Mouse (Mus musculus) spleen, adult 18-20 months (tissue): ENCODE results near the gene Fat2.

Experiments
- DNase-seq, 2 experiments: peaks; one replicate each; pipeline ENCODE4 v3.0.0; 2022; ENCODE audit warnings: mixed read lengths in 2 of 2

Fat2 gene

DNA sequence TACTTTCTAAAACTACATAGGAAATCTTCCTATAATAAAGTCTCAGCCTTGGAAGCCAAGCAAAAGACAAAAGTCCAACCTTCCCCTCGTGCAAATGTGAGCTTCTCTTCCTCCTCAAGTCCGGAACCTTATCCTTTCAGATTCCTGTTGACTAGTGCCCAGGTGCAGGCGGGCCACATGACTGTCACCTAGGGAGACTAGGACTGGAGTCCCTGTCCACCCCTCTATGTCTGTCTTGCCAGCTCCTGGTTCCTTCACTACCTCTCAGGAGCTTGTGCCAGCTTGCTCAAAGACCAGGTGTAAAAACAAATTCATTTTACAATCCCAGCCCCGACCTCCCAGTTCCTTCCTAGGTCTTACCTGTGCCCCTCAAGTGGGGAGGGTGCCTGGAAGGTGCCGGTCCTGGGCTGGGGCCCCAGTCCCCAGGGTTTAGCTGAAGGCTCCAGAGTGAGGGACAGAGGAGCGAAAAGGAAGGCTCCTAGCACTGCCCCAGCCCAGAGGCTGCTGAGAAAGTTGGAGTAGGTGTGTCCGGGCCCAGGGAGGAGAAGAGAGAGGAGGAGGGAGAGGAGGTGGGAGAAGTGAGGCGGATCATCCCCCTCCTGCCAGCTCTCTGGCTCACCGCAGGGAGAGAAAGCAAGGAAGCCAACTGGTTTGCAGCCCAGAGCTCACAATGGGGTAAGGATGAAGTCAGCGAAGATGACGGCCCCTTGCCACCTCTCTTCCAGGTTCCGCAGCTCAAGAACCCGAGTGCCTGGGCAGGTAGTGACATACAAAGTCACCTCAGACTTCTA lies at the start of gene Fat2:
Gene Fat2 (minus strand): TSS at position 464 of the 791 bp plus-strand sequence.
- DNase-seq: no peak

DNA sequence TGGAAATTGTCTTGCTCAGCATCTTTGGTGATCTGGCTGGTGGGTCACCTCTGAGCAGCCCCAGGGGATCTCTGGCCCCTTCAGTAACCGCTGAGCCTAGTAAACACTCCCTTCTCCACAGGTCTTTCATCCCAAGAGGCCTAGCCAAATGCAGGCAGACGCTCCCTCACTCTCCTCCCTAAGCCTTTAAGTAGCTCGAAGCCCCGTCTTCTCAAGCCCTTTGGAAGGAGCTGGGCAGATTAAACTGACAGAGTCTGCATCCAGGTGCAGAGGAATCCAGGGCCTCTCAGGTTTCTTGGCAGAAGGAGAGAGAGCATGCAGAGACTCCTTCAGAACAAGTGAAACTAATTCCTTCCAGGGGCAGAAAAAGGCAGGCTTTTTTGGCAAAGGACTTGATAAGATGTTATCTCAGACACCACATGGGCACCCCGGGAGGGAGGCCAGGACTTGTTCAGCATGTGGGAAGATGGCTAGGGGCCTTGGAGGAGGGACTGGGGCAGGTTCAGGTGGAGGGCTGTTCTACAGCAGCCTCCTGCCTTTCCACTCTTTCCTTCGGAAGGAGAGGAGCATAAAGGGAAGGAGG lies 47.2 kb upstream of the Fat2 start:
- no peak for DNase-seq

DNA sequence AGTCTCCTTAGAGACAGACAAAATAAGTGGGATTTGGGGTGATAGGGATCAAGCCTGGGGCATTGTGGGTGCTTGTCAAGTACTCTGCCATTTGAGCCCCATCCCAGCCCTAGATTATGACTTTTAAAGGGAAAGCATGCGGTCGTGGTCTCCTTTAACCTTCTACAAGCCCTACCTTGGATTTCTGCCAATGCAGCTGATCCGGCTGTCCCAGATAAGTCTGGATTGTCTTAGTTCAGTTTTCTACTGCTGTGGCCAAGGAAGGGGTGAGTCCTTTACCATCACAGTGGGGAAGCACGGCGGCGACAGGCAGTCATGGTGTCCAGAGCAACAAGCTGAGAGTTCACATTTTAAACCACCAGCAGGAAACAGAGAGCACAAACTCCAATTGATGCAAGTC lies 44.5 kb upstream of the Fat2 start:
- no peak for DNase-seq

DNA sequence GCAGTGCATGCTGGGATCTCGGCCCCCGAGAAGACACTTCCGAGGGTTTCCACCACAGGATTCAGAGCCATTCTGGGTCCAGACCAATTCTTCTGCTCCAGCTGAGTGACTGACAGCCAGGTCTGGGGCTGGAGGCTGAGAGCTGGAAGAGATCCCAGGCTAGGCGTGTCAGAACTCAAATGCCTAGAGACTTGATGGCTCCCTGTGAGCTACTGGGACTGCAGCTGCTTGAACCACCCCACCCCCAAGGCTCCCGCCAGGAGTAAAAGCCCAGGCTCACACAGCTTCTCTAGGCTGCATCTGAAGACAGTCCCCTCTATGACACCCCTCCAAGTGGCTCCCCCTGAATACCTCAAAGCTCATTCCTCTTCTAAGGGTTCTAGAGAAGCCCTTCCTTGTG lies 42.0 kb upstream of the Fat2 start:
- DNase-seq: no peak

DNA sequence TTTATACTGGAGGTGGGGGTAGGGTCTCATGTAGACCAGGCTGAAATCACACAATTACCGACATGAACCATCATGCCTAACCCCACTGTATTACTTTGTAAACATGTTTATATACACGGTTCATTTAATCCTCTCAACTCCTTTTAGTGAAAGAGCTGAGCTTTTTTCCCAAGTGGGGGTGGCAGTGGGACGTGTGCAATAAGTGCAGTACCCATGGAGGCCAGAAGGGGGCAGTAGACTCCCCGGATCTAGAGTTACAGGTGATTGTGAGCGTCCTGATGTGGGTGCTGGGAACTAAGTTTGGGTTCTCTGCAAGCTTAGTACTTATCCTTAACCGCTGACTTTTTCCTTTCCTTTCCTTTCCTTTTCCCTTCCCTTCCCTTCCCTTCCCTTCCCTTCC lies 37.5 kb upstream of the Fat2 start:
- DNase-seq: no peak

DNA sequence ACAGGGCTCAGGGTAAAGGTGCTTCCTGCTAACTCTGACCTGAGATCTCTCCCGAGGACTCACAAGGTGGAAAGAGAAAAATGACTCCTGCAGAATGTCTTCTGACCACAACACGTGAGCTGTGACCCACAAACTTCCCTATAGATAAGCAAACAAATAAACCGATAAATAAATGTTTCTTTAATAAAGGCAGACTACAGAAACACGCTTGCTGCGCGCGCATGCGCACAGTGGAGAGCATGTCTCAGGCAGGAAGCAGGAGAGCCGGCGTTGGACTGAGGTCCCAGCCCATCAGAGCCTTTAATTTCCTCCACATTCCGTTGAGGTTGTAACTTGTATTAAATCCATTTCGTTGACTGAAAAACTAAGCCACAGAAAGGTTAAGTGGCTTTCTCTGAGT lies 37.0 kb upstream of the Fat2 start:
- DNase-seq: no peak

DNA sequence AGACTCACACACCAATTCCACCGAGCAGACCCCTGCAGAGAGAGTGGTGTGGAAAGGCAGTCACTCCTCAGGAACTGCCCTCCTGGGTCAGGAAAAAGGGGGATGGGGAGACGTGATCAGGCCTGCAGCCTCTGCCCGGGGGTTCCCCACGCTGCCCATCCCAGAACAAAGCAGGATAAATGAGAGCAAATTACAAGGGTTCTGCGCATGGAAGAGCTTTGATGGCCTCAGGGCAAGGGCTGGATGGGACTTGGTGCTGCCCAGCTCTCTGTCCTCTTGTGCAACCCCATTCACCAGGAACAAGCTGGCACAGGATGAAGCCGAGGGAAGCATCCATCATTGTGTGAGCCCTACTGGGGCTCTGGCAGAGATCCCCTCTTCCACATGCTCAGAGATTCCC lies 35.6 kb upstream of the Fat2 start:
- DNase-seq: no peak

DNA sequence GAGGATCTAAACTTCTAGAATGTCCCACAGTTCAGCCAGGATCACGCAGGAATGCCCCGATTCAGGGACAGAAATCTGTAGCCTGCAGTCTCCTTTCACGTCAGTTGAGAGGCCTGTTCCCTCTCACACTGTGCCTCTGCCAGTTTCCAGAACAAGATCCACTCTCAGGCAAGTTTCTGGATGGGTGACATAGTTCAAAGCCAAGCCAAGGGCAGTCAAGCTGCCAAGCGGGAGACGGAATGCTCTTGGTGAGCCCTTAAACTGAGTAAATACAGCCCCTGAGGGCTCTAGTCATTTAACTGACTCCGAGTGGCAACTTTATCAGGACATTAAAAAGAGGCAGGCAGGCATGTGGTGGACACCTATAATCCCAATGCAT lies 32.7 kb upstream of the Fat2 start:
- DNase-seq: no peak

DNA sequence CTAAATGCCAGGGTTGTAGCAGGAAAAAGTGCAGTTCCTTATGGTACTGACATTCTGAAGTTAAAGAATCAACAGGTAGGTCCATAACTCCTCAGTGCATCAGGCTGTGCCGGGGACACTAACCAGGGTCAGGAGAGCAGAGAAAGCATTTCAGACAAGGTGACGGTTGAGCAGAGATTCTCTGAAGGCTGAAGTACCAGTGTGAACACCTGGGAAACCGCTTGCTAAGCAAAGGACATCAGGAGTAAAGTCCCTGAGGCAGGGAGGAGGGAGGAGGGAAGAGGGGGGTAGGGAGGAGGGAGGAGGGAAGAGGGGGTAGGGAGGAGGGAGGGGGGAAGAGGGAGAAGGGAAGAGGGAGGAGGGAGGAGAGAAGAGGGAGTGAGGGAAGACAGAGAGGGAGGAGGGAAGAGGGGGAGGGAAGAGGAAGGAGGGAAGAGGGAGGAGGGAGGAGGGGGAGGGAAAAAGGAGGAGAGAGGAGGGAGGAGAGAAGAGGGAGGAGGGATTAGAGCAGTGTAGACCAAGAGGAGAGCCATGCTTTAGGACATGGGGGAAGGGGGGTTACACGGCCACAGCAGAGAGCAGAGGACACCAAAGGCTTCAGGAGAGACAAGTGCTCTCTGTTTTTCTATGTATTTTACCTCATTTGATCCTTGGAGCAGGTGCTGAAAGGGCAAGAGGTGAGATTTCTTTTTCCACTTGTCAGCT lies 32.2 kb upstream of the Fat2 start:
- no peak for DNase-seq

DNA sequence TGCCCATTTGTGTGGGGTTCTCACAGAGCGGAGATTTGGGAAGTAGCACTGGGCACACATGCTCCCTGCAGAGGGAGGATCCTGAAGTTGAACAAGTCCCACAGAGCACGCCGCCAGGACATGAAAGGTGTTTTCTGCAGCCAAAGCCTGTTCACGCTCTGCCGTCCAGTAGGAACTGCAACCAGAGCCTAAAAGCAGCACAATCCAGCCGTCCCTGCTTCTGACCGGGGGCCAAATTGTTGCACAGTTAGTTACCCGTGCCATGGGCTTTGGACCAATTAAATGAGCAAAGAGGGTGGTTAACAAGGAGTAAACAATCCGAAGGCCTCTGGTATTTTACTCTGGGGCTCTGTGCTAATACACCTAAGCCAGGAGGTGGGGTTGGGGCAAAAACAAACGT lies 31.4 kb upstream of the Fat2 start:
- DNase-seq: no peak

DNA sequence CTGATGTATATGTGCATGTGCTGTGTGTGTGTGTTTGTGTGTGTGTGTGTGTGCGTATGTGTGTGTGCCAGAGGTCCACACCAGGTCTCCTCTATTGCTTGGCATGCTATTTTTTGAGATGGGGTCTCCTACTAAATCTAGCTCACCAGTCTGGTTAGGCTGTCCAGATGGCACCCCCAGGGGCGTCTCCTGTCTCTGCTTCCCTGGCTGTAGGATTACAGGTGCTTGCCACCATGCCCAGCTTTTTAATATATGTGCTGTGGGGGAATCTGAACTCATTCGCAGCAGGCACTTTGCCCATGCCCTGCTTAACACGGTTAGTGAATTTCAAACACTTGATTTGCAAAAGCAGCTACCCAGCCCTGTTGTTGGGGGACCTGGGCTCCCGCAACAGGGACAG lies 29.5 kb upstream of the Fat2 start:
- DNase-seq: no peak

DNA sequence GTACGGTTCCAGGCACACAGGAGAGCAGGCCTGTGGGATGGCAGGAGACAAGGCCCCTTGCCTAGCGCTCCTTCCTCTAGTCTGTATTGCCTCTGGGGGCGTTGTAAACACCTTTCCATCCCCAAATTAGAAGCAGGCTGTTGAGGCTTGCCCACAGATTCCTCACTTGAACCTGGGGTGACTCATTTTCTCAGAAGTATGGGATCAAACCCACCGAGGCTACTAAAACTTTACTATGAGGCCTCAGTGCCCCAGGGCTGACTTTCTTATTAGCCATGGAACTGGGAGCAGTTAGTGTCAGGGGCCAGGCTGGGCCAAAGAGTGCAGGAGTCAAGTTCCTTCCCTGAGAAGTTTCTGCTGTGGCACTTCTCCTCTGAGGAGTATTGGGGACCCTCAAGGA lies 28.9 kb upstream of the Fat2 start:
- no peak for DNase-seq

DNA sequence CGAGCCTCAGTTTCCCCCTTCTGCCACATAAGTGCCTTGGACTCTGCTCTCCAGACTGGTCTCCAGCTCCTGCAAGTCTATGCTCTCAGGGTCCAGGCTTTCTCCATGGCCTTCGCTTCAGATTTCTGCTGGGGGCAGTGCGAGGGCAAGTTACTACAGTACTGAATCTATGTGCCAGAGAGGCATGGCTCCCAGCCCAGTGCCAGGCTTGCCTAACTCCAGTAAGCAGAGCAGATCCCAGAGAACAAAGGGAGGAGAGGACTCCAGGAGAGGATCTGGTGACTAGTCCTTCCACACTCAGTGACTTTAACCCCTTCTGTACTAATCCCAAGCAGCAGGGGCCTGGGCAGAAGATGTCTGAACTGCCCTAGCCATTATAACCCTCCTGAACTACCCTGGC lies 28.3 kb upstream of the Fat2 start:
- no peak for DNase-seq

DNA sequence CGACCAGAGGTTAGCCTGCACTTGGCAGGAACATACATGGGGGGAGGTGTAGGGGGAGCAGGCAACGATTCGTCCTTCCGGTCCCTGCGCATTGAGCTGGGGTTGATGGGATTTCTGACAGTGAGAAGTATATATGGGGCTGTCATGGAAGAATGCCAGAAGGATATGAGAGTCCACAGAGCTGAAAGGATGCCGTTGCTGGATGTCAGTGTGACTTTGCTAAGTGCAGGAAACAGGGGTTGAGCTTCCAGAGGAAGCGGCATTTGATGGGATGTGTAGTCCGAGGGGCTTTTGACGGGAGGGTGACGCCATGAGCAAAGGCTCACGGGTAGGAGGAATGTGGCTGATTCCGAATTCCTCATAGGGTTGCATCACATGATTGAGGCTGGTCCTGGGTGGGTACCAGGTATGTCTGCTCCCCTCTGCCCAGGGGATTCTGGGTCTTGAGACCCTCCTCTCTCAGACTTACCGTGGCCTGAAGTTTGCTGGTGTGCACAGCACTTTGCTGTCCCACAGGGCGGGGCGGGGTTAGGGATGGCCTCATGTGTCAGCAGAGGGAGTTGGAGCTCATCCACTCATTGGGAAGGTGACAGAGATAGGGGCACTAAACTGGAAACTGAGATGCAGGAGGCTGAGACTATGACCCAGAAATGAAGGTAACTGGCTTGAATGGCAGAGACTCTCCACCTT lies 21.9 kb upstream of the Fat2 start:
- no peak for DNase-seq

DNA sequence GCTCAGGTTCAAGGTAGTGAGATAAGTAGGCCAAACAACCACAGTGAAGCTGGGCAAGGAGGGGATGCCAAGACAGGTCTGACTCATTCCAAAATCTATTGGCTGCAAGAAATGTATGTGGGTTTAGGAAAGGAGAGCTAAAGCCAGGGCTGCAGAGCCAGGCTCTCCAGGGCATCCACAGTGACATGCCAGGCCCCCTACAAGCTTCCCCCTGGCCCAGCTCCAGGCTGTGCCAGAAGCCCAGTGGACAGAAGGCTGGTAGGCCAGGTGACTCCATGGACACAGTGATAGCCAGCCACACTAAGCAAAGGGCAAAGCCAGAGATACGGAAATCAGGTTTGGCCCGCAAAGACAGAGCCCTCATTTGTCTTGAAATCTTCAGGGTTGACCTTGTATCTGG lies 20.5 kb upstream of the Fat2 start:
- no peak for DNase-seq

DNA sequence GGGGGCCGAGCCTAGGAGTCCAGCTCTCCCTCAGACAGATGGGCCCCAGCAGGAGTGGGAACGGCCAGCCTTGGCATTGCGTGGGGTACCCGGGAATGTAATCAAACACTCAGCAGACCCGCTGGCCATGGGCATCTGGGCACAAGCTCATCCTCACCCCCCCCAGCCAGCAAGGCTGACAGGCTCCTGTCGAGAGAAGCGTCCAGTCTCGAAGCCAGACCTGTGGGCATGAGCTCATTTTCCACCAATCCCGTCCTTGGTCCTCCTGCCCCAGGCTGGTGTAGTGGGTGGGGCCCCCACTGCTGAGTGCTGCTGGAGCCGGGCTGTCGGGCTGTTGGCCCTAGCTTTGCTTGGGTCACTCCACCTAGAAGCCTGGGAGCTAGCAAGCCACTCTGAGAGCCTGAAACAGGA lies 5.6 kb upstream of the Fat2 start:
- DNase-seq: no peak

DNA sequence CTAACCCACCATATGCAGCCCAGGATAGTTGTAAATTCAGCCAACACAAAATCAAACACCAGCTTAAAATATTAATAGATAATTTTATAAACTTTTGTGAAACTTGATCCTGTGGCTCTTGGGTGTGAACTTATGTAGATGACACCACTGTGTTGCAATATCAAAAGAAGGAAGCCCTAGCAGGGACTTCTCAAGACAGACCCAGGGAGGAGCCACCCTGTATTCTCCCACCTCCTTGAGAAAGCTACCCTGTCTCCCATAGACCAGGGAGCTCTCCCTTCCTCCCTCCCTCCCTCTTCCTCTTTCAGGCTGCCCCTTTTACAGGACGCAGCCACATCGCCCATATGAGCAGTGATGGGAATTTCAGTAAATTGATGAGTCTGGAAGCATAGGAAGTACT lies 4.4 kb upstream of the Fat2 start:
- no peak for DNase-seq

DNA sequence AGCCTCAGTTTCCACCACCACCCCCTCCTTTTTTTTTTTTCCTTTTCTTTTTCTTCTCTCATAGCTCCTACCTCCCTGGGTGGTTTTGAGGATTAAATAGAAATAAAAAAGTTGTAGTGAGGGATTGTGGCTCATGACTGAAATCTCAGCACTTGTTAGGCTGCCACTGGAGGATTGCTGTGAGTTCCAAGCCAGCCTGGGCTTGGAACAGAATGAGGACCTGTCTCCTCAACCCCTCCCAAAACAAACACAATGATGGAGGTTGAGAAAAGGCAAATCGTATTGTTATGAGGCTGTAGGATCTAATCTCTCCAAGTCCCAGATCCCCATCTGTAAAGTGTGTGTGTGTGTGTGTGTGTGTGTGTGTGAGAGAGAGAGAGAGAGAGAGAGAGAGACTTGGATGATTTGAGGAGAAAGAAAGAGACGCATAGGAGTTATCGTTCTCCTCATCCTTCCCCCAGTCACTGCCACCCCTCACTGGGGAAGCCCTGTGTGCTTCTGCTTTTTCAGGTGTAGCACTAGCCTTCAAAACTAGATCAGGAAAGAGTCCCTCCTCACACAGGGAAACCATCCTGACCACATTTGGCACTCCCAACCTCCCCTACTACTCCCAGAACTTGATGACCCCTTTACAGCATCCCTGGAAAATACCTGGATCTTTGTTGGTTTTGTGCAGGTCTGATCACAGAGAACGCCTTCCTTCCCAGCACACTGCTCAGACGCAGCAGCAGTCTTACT lies 837 bp upstream of the Fat2 start:
- DNase-seq: no peak

DNA sequence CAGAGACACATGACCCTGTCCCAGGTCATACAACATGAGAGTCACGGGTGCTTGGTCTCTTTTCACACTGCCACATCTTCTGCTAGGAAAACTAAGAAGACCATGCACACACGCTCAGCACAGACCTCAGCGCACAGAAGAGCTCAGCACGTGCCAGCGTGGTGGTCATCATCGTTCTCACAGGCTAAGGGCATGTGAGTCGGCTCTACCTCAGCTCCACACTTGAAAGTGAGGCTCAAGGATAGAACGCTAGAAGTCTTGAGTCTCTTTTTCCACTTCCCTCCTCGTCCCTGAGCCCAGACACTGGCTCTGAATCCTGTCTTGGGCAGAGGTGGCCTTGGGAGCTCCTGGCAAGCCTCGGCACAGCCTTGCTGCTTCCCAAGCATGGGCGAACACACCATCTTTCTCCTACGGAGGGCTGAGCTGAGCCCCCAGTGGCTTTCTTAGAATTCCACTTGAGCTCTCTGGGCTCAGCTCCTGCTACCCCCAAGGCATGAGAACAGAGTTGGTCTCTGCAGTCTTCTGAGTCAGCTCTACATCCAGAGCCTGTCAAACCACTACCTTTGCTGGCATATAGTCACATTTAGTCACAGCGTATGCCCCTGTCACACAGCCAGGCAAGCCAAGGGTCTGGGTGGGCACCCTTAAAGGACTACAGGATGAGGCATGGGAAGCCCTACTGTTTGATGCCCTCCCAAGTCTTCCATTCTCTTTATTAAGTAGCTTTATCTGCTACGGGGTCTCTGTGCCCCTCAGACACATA lies 869 bp downstream of the Fat2 start:
- DNase-seq: no peak

DNA sequence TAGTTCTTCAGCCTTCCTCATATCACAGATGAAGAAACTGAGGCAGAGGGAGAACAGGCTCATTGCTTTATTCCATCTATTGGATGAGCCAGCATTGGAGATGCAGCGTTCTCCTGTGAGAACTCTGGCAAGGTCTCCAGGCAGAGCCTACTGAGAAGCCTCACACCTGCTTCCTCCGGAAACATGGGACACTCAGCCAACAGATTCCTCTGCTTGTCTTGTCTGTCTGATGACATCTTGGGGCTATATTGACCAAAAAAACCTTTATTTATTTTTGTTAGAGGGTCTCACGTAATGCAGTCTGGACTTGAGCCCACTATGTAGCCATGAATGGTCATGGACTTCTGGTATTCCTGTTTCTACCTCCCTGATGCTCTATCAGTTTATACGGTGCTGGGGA lies 1.8 kb downstream of the Fat2 start:
- no peak for DNase-seq

DNA sequence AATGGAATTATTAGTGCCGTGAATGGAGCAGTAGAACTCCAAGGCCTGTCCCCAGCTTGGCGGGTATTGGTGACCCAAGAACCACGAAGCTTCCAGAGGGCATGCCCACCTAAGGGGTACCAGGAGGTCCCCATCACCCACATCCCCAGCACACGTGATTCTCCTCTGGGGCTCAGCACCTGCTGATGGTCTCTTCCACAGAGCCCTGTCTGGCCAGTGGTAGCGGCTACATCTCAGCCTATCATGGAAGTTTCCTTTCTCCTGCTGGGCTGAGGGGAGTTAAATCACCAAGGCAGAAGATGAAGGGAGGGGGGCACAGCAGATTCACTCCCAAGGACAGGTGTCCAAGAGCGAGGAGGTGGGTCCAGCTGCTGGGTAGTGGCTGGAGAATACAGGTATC lies 2.3 kb downstream of the Fat2 start:
- DNase-seq: no peak
